In genomic region chr4:63384262-63384661, GRCm38 (mm10) we compare ENCODE assay signal across 39 mouse cellular contexts. TPM values are rescaled to one million over a fixed set of nuclear protein-coding genes. Genes with fewer than 3 reads are reported as not detected.
DNase-seq lines count a peak whose midpoint lies in the region; ATAC-seq and TF ChIP-seq lines count a peak whose summit lies in the region.
"Had no signal": no experiment of that assay in that cellular context is flagged by ENCODE, and none has a peak within 500 bp of the region (broad histone marks: within the 10 kb centered on the region; RNA-seq: fewer than 3 reads in every experiment).

No protein-coding gene starts in this region.

- peaks cover 43% of the 10 kb centered on the region; the same call in 1 of the 2 replicates for H3K4me1 ChIP-seq in spleen, adult 2 months (ENCODE audit: control insufficient read depth, insufficient read depth, insufficient read length)
- peaks cover 56% of the 10 kb centered on the region for H3K4me1 ChIP-seq in liver, embryonic 15.5 days (replicated peaks)

- peak overlapping the region; percentile 45; the same call in 1 of the 2 replicates for H3K27ac ChIP-seq in spleen, adult 2 months (ENCODE audit: insufficient read depth, low read length)
- peak overlapping the region; percentile 84 for H3K27ac ChIP-seq in liver, embryonic 15.5 days (replicated peaks)
- H3K27ac ChIP-seq: embryonic facial prominence, embryonic 12.5 days; heart, embryonic 13.5 days; hindbrain, embryonic 10.5 days; hindbrain, embryonic 15.5 days; kidney, embryonic 15.5 days; layer of hippocampus, adult 2 months; neural tube, embryonic 13.5 days had no signal

- no peak overlapping the region for H3K4me3 ChIP-seq in spleen, adult 2 months (ENCODE audit: extremely low read depth, insufficient read depth, insufficient read length)
- no peak overlapping the region for H3K4me3 ChIP-seq in liver, embryonic 15.5 days (replicated peaks)
- H3K4me3 ChIP-seq: embryonic facial prominence, embryonic 12.5 days; heart, embryonic 13.5 days; hindbrain, embryonic 10.5 days; hindbrain, embryonic 15.5 days; kidney, embryonic 15.5 days; layer of hippocampus, adult 2 months; myocyte; neural tube, embryonic 13.5 days had no signal

- 67% methylated on average over 4 of the region's 4 CpGs for WGBS in spleen, adult 2 months
- 64% methylated on average over 4 of the region's 4 CpGs for WGBS in liver, embryonic 15.5 days (ENCODE audit: insufficient replicate concordance)

- H3K9me3 ChIP-seq in liver, embryonic 15.5 days (replicated peaks): no peaks in the 10 kb centered on the region
- H3K9me3 ChIP-seq: embryonic facial prominence, embryonic 12.5 days; heart, embryonic 13.5 days; hindbrain, embryonic 10.5 days; hindbrain, embryonic 15.5 days; kidney, embryonic 15.5 days; neural tube, embryonic 13.5 days had no signal

- peaks cover 77% of the 10 kb centered on the region for H3K36me3 ChIP-seq in spleen, adult 2 months (ENCODE audit: control insufficient read depth, insufficient read depth, low read length)
- peaks cover 39% of the 10 kb centered on the region for H3K36me3 ChIP-seq in liver, embryonic 15.5 days (replicated peaks)

- peak; percentile 54 for ATAC-seq in liver, embryonic 15.5 days (ENCODE audit: insufficient read depth)
- ATAC-seq: forebrain, embryonic 16.5 days had no signal

- no peak overlapping the region for H3K9ac ChIP-seq in liver, embryonic 15.5 days
- H3K9ac ChIP-seq: embryonic facial prominence, embryonic 12.5 days; heart, embryonic 13.5 days; hindbrain, embryonic 15.5 days; kidney, embryonic 15.5 days; lung, embryonic 14.5 days; neural tube, embryonic 13.5 days had no signal

- no peak for TF ChIP-seq POLR2A in spleen, adult 2 months (IDR thresholded peaks at IDR 0.05; ENCODE audit: low read depth, low read length)

- H3K27me3 ChIP-seq in spleen, adult 2 months (ENCODE audit: control insufficient read depth, insufficient read depth, low read length): no peaks in the 10 kb centered on the region
- H3K27me3 ChIP-seq in liver, embryonic 15.5 days: no peaks in the 10 kb centered on the region
- H3K27me3 ChIP-seq: embryonic facial prominence, embryonic 12.5 days; heart, embryonic 13.5 days; hindbrain, embryonic 15.5 days; kidney, embryonic 15.5 days; neural tube, embryonic 13.5 days had no signal

- no peak for TF ChIP-seq CTCF in spleen, adult 2 months (IDR thresholded peaks at IDR 0.05; ENCODE audit: extremely low read depth, insufficient read depth, insufficient read length, insufficient replicate concordance)

- DNase-seq in spleen, adult 2 months (ENCODE audit: low read depth in 1 of 2, low spot score in 2 of 2): no peak
- DNase-seq in spleen, postnatal 4 days (ENCODE audit: low spot score in 2 of 2): no peak
- peak; percentile 51 for DNase-seq in liver
- DNase-seq in cerebellum, postnatal 36 days: no peak
- DNase-seq in layer of hippocampus, adult 18-20 months (ENCODE audit: low spot score in 2 of 2): no peak
- no peak for DNase-seq in adrenal gland, adult 18-20 months (ENCODE audit: low spot score in 2 of 2)
- DNase-seq in ovary, adult 18-20 months (ENCODE audit: low spot score): no peak
- DNase-seq: adrenal gland, postnatal 10 days; cerebellum, adult 11 months; cerebellum, adult 9-10 months; embryo, embryonic 11 days; heart, postnatal 10 days; kidney, adult 18-20 months; kidney, postnatal 25 days; left cerebral cortex, postnatal 4 days; lung, embryonic 14.5 days; lung, postnatal 14 days; retina, postnatal 1 day; right cerebral cortex, postnatal 25 days; spleen, adult 18-20 months; thymus, postnatal 14 days had no signal

- no peak overlapping the region for H3K4me2 ChIP-seq in liver, embryonic 15.5 days
- H3K4me2 ChIP-seq: embryonic facial prominence, embryonic 12.5 days; heart, embryonic 13.5 days; hindbrain, embryonic 15.5 days; kidney, embryonic 15.5 days; lung, embryonic 14.5 days; midbrain, embryonic 11.5 days; neural tube, embryonic 13.5 days had no signal

RNA-seq across cellular contexts. Expression of gene Akna, which starts 18.9 kb away (rescaled TPM):
- 94.1 and 100 TPM in 2 replicates for polyA plus RNA-seq in spleen, adult 2 months (2012; rRNA removed)
- polyA plus RNA-seq in liver, embryonic 15.5 days (2015; fragmentation: Nextera tagmentation; extraction: Ambion mirVana): 4.8 and 5.7 TPM in 2 replicates
- 1 to 10 TPM; 3.1 to 3.8 TPM for total RNA-seq in layer of hippocampus, adult 18-20 months (2021)
- 1 to 10 TPM; 4.0 to 6.9 TPM for total RNA-seq in adrenal gland, adult 18-20 months (2021)

RNA-seq across cellular contexts. Expression of gene Orm2, which starts 22.0 kb away (rescaled TPM):
- polyA plus RNA-seq in spleen, adult 2 months (2012; rRNA removed): not detected in 2 replicates
- polyA plus RNA-seq in liver, embryonic 15.5 days (2015; fragmentation: Nextera tagmentation; extraction: Ambion mirVana): not detected in 2 replicates
- total RNA-seq in layer of hippocampus, adult 18-20 months (2021): not detected
- 10 to 100 TPM in 1 of 2 experiments, 1 to 10 TPM in 1; 3.1 to 11.3 TPM for total RNA-seq in adrenal gland, adult 18-20 months (2021)
- total RNA-seq: heart, postnatal 10 days; layer of hippocampus, adult 2 months; layer of hippocampus, postnatal 25 days; left cerebral cortex, adult 8-10 months; left cerebral cortex, postnatal 4 days; midbrain, postnatal 0 days had no signal
- polyA plus RNA-seq: embryonic facial prominence, embryonic 12.5 days; forebrain, embryonic 11.5 days; forebrain, embryonic 16.5 days; heart, embryonic 13.5 days; hindbrain, embryonic 10.5 days; hindbrain, embryonic 15.5 days; intestine, embryonic 14.5 days; kidney, embryonic 15.5 days; limb, embryonic 14.5 days; lung, embryonic 14.5 days; midbrain, embryonic 11.5 days; midbrain, postnatal 0 days; myocyte; neural tube, embryonic 13.5 days had no signal

RNA-seq across cellular contexts. Expression of gene Orm3, which starts 28.3 kb away (rescaled TPM):
- not detected in 2 replicates for polyA plus RNA-seq in spleen, adult 2 months (2012; rRNA removed)
- polyA plus RNA-seq in liver, embryonic 15.5 days (2015; fragmentation: Nextera tagmentation; extraction: Ambion mirVana): not detected in 2 replicates
- not detected for total RNA-seq in layer of hippocampus, adult 18-20 months (2021)
- total RNA-seq in adrenal gland, adult 18-20 months (2021): 10 to 100 TPM; 12.2 to 13.7 TPM
- total RNA-seq: gastrocnemius, adult 8-10 months; layer of hippocampus, adult 2 months; layer of hippocampus, postnatal 25 days; left cerebral cortex, adult 8-10 months; left cerebral cortex, postnatal 4 days; midbrain, postnatal 0 days had no signal
- polyA plus RNA-seq: embryonic facial prominence, embryonic 12.5 days; forebrain, embryonic 11.5 days; forebrain, embryonic 16.5 days; heart, embryonic 13.5 days; hindbrain, embryonic 10.5 days; hindbrain, embryonic 15.5 days; intestine, embryonic 14.5 days; kidney, embryonic 15.5 days; limb, embryonic 14.5 days; lung, embryonic 14.5 days; midbrain, embryonic 11.5 days; midbrain, postnatal 0 days; neural tube, embryonic 13.5 days had no signal

RNA-seq across cellular contexts. Expression of gene Orm1, which starts 39.9 kb away (rescaled TPM):
- 0.43 and 0.53 TPM in 2 replicates for polyA plus RNA-seq in spleen, adult 2 months (2012; rRNA removed)
- polyA plus RNA-seq in liver, embryonic 15.5 days (2015; fragmentation: Nextera tagmentation; extraction: Ambion mirVana): 0.50 and 0.77 TPM in 2 replicates
- not detected for total RNA-seq in layer of hippocampus, adult 18-20 months (2021)
- 100 to 1,000 TPM in 1 of 2 experiments, 10 to 100 TPM in 1; 44.2 to 127 TPM for total RNA-seq in adrenal gland, adult 18-20 months (2021)
- total RNA-seq: layer of hippocampus, adult 2 months; layer of hippocampus, postnatal 25 days; left cerebral cortex, adult 8-10 months; left cerebral cortex, postnatal 4 days; midbrain, postnatal 0 days had no signal
- polyA plus RNA-seq: embryonic facial prominence, embryonic 12.5 days; forebrain, embryonic 11.5 days; forebrain, embryonic 16.5 days; heart, embryonic 13.5 days; hindbrain, embryonic 10.5 days; hindbrain, embryonic 15.5 days; intestine, embryonic 14.5 days; kidney, embryonic 15.5 days; lung, embryonic 14.5 days; midbrain, embryonic 11.5 days; midbrain, postnatal 0 days; myocyte; neural tube, embryonic 13.5 days had no signal

Comparison
In these comparisons a context has a peak if more than half of its experiments do, and no peak if none do; other contexts are left out.
1. RNA of gene Orm2, which starts 22.0 kb away (total RNA-seq): 3.1 to 11.3 TPM in adrenal gland, adult 18-20 months; not detected in layer of hippocampus, adult 18-20 months; every median in the first group is over 4 times any median in the second.
2. RNA of gene Orm3, which starts 28.3 kb away (total RNA-seq): 12.2 to 13.7 TPM in adrenal gland, adult 18-20 months; not detected in layer of hippocampus, adult 18-20 months; every median in the first group is over 10 times any median in the second.